Mouse (Mus musculus) heart, adult 2 months (tissue): Measurements from ENCODE around the gene Gramd1c.

Source experiments
- CTCF ChIP-seq: fragments of 200-600 bp; IDR thresholded peaks from 2 replicates; pipeline ENCODE4 v1.8.1; 2022; ENCODE audit warnings: antibody characterized with exemption, mild to moderate bottlenecking, moderate library complexity
- POLR2A ChIP-seq: fragments of 200-500 bp; IDR thresholded peaks from 2 replicates; pipeline ENCODE4 v1.6.1; 2011; ENCODE audit warnings: mild to moderate bottlenecking, low read depth, low read length, control low read depth; ENCODE audit not compliant: insufficient read depth

DNA sequence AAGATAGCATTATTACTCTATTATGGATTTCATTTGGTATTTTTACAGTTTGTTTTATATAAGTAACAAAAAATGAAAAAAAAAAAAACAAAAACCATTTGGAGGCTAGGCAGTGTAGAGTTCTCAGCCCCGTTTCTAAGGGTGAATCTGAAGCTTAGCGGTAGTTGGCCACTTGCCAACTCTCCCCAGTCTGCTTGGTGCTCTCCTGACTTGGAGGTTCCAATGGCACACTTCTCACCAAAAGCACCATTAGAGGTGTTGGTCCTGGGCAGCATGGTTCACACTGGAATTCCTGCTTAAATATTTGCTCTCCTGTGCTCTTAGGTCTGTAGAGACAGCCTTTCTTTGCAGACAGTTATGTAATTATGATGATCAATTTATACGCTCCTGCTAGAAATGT, 127.8 kb downstream of the Gramd1c start:
- TF ChIP-seq POLR2A (no peak), CTCF (no peak)
